Mouse (Mus musculus) CH12.LX (cell line): Measurements from ENCODE around the gene Ahrr.
A peak's percentile ranks its signal among the peaks of the same experiment; 100 is the strongest.

ENCODE experiments used
- CTCF ChIP-seq, 2 experiments: IDR thresholded peaks in 1 of 2; conservative IDR thresholded peaks in 1 of 2; 2 replicates each; pipeline ENCODE4 v1.5.1; 2011 to 2012; ENCODE audit warnings: low read depth in 2 of 2, low read length in 2 of 2, improper control_type of control experiment in 1 of 2, inconsistent platforms in 1 of 2, mild to moderate bottlenecking in 1 of 2, moderate library complexity in 1 of 2
- EP300 ChIP-seq: IDR thresholded peaks from 2 replicates; pipeline ENCODE4 v1.6.1; 2011; ENCODE audit warnings: low read length, improper control_type of control experiment

GRCm38 (mm10) chr13:74192613-74193012 is 99.5 kb downstream of the Ahrr start:
- TF ChIP-seq EP300 (no peak), CTCF (conservative IDR thresholded peaks at IDR 0.05 in 1 of 2, IDR thresholded peaks at IDR 0.05 in 1 of 2; ENCODE audit: low read depth in 2 of 2, low read length in 2 of 2) (peak in 1 of 2 experiments; percentile 68; a peak in 3 of 4 replicates)
